Mouse (Mus musculus) layer of hippocampus, adult 9-11 months (tissue): ENCODE results near the gene Ppif.
A peak's percentile ranks its signal among the peaks of the same experiment; 100 is the strongest.

Experiments used
- DNase-seq: peaks from one replicate; pipeline ENCODE4 v3.0.0; 2022

Ppif gene

GRCm38 (mm10) chr14:25696356-25696755 is 2.4 kb downstream of the Ppif start:
- DNase-seq: no peak

GRCm38 (mm10) chr14:25701986-25702385 is 8.0 kb downstream of the Ppif start:
- DNase-seq: no peak

- peak; percentile 72 for DNase-seq
Measured at GRCm38 (mm10) chr14:25707691-25708181, 13.8 kb downstream of the Ppif start.

- DNase-seq: no peak
Measured at GRCm38 (mm10) chr14:25708451-25708850, 14.5 kb downstream of the Ppif start.

GRCm38 (mm10) chr14:25708917-25709316 is 15.0 kb downstream of the Ppif start:
- DNase-seq: no peak

GRCm38 (mm10) chr14:25710073-25710472 is 16.1 kb downstream of the Ppif start:
- no peak for DNase-seq

GRCm38 (mm10) chr14:25710681-25711080 is 16.7 kb downstream of the Ppif start:
- DNase-seq: no peak

GRCm38 (mm10) chr14:25711177-25711576 is 17.2 kb downstream of the Ppif start:
- DNase-seq: no peak

- no peak for DNase-seq
Measured at GRCm38 (mm10) chr14:25711602-25712001, 17.6 kb downstream of the Ppif start.

GRCm38 (mm10) chr14:25713443-25713842 is 19.5 kb downstream of the Ppif start:
- DNase-seq: no peak

GRCm38 (mm10) chr14:25716528-25716927 is 22.6 kb downstream of the Ppif start:
- no peak for DNase-seq

GRCm38 (mm10) chr14:25717718-25718117 is 23.8 kb downstream of the Ppif start:
- no peak for DNase-seq

- no peak for DNase-seq
Measured at GRCm38 (mm10) chr14:25718471-25718870, 24.5 kb downstream of the Ppif start.

GRCm38 (mm10) chr14:25719371-25719770 is 25.4 kb downstream of the Ppif start:
- DNase-seq: no peak

- no peak for DNase-seq
Measured at GRCm38 (mm10) chr14:25720962-25721707, 27.2 kb downstream of the Ppif start.

- no peak for DNase-seq
Measured at GRCm38 (mm10) chr14:25725032-25725497, 31.1 kb downstream of the Ppif start.

GRCm38 (mm10) chr14:25725690-25726089 is 31.7 kb downstream of the Ppif start:
- DNase-seq: no peak

- DNase-seq: no peak
Measured at GRCm38 (mm10) chr14:25726226-25727148, 32.5 kb downstream of the Ppif start.

- DNase-seq: no peak
Measured at GRCm38 (mm10) chr14:25727149-25727510, 33.2 kb downstream of the Ppif start.

GRCm38 (mm10) chr14:25734736-25735716 is 41.1 kb downstream of the Ppif start:
- DNase-seq: peak; percentile 70

GRCm38 (mm10) chr14:25736140-25736539 is 42.2 kb downstream of the Ppif start:
- DNase-seq: no peak

GRCm38 (mm10) chr14:25736589-25736988 is 42.6 kb downstream of the Ppif start:
- DNase-seq: peak; percentile 88
